Mouse (Mus musculus) T-helper 2 cell (primary cell): ENCODE measurements around the gene Tbc1d5.

Experiments used
- in situ Hi-C: fragments of 300-600 bp; cut with MboI, MseI; formaldehyde crosslinking; loops from one replicate; pipeline ENCODE4 v1.15.1; 2025; ENCODE audit warnings: high pct_unique_total_duplicates

The Tbc1d5 gene

DNA sequence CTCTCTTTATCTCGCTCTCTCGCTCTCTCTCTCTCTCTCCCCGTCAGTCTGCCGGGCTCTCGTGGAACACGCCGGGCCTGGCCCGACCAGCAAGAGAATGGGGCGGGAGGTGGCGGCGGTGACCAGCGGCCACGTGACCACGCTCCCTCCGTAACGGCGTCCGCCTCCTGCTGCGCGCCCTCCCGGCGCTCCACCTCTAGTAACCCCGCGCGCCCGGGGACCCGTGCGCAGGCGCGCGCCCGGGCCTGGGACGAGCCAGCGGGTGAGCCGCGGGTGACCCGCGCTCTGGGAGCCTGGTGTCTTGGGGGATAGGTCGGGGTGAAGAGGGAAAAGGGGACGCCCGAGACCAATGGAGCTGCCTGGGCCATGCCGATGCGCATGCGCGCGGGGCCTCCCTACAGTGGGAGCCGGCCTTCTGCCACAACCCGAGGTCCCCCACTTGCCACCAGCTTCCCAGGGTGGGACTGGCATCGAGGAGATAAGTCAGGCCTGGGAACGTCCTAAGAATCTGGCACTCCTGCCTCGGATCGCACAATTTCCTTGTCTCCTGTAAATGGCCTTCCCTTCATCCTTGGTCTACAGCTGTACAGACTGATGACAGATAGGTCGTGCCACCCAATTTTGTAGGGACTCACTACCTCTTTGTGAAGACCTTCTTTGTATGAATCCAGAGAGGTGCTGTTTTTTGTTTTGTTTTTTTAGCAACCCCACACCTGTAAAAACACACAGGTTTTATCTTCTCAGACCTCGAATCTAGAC, at the start of gene Tbc1d5:
Gene Tbc1d5 (minus strand): TSS at position 158 of the 759 bp plus-strand sequence.
- in situ Hi-C loops = no loop called here

DNA sequence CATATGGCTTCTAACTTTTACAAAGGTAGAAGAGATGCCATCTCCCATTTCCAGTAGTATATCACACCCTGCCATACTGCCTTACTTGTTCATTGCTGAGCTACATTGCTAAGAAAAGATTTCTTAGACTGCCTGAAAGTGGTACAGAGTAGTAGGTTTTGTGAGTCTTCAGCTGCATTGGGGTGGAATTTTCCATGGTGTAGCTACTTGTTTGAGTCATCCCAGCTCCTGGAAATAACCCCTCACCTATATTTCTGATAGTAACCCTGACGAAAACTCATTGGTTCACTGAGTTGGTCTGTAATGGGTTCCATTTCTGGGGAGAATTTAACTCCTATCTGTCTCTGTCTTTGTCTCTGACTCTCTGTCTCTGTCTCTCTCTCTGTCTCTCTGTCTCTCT, 46.9 kb upstream of the Tbc1d5 start:
- in situ Hi-C loops = no loop called here

DNA sequence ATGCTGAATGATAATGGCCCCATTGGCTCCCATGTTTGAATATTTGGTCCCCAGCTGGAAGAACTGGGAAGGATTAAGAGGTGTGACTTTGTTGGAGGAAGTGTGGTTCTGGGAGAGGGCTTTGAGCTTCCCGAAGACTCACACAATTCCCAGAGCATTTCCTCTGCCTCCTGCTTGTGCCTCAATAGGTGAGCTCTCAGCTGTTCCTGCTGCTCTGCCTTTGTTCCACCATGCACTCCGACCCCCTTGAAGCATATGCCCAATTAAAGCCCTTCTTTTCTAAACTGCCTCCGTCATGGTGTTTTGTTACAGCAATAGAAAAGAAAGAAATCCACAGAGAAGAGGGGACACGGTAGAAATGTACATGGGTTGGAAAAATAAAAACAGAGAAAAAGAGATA, 44.0 kb upstream of the Tbc1d5 start:
- in situ Hi-C loops = no loop called here

DNA sequence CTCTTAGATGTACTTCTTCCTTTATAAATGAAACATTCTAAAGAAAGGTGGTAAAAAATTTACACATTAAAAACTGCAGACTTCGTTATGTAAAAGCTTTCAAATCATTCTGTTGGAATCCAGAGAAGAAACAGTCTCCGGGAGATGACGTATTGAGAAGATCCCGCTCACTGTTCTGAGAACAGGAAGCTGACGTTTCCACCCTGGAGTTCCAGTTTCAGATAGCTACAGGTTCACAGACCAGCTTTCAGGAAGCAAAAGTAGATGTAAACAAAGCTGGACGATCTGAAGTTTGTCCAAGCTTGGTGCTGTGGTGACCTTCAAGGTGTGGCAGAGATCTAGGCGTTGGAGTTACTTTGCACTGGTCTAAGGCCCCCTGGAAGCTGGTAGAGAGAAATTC, 41.9 kb upstream of the Tbc1d5 start:
- in situ Hi-C loops = no loop called here

DNA sequence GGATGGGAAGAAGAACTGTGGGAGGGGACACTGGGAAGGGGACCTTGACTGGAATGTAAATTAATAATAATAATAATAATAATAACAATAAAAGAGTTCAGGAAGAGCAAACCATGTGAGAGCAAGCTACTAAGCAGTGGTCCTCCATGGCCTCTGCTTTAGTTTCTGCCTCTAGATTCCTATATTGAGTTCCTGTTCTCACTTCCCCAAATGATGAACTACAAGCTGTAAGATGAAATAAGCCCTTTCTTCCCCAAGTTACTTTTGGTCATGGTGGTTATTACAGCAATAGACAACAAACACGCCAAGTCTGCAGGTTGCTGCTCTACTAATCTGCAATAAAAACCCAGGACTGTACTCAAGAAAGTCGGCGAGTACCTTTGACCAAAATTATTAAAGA, 40.7 kb upstream of the Tbc1d5 start:
- in situ Hi-C loops = no loop called here

DNA sequence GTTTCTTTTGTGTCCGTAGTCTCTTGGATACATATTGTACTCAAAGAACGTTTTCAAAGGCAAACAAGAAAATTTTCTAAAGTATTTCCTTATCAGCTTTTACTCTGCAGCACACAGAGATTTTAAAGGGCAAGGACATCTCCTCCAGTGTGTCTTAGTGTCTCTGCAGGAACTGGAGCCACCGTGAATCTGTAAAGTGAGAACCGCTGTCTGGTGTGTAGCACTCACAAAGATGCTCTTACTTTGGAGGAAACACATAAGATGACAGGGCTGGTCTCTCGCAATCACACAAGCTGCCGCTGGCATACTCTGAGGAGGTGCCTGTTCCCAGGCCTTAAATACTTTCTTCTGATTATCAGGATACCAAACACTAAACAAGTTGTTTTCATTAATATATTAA, 37.3 kb upstream of the Tbc1d5 start:
- in situ Hi-C loops = no loop called here

DNA sequence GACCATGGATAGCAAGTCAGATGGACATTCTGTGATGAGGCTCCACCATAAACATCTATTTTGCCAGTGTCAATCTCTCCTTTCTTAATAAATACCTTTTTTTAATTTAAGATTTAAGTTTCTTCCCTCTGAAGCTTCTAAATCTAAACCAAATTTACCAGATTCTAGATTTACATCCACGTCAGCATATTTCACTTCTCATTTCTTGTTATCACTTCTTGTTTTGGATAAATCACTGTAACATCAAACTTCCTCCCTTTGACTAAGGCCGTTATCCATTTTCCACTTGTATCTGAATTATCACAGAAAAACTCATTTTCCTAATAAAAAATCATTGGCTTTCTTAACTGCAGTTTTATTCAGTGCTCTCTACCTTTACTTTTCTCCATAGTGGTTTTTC, 30.4 kb upstream of the Tbc1d5 start:
- in situ Hi-C loops = no loop called here

DNA sequence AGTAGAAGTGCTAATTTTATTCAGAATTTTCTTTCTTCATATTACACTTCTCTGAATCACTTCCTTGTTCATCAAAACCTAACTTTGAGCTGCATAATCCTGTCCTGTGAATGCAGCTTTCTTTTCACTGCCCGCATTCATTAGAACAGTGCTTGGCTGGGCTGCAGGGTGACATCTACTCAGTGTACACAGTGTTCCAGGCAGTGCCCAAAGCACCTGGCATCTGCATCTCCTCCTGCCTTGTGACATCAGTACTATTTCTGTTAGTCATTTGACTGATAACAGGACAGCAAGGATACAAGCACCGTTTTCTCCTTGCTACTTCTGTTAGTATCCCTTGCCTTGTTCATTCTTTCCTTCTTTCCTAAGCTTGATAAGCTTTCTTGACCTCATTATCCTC, 25.5 kb upstream of the Tbc1d5 start:
- in situ Hi-C loops = no loop called here

DNA sequence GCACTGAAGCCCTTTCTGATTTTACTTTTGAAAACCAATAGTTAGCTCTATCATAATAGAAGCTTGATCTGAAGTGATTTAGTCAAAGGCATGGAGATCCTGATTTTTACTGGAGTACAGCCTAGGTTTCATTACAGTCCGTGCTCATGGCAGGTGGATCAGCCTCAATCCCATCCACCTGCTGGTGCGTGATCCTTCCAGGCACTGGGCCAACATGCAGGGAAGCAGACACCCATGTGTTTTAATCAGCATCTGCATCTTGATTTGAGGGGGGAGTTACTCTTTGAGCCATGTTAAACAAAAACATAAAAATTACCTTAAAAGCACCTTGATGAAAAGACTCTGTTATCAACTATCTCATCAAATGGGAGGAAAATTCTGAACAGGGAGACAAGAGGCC, 16.4 kb upstream of the Tbc1d5 start:
- in situ Hi-C loops = no loop called here

DNA sequence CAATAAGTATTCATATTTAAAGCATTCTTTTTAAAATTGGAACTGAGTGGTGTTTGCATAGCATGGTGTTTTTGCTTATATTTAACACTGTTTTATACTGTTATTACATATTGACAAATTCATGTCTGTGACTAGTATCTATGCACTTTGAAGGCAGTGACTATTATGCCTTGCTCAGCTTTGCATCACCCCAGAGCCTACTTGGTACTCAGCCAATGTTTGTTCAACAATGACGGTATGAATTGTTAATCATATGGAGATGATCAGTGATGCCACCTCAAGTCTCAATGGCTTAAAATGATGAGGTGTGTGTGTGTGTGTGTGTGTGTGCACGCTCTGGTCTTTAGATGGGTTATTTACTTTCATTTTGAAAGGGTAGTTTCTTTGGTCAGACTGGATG, 15.6 kb upstream of the Tbc1d5 start:
- in situ Hi-C loops = no loop called here

DNA sequence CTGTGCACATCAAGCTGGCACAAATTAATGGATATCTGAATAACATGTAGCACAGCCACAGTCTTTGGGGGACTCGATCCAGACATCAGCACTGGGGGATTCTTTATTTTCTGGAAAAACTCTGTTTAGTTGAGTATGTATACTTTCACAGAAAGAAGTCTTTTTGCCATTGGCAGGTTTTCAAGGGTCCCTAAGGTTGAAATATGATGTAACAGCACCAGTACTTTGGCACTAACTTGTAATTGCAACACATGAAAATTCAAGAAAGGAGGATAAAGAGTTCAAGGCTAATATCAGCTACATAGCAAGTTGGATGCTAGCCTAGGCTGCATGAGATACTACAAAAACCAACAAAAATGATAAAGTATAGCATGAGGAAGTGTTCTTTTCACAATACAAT, 12.2 kb upstream of the Tbc1d5 start:
- in situ Hi-C loops = no loop called here

DNA sequence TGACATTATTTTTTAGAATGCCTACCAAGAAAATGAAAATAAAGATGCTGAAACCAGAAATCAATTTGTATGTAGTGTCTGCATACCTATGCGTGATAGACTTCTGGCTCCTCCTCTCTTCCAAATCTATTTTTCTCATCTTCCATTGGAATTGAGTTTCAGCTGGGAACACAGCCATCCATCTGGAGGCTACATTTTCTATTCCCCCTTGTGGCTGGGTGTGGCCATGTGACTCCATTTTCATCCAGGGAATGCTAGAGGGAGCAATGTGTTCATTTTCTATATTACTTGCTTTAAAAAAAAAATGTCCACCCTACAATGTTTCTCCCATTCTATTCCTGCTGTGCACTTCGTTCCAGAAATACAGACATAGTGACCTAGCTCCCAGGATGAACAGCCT, 3.6 kb upstream of the Tbc1d5 start:
- in situ Hi-C loops = no loop called here

DNA sequence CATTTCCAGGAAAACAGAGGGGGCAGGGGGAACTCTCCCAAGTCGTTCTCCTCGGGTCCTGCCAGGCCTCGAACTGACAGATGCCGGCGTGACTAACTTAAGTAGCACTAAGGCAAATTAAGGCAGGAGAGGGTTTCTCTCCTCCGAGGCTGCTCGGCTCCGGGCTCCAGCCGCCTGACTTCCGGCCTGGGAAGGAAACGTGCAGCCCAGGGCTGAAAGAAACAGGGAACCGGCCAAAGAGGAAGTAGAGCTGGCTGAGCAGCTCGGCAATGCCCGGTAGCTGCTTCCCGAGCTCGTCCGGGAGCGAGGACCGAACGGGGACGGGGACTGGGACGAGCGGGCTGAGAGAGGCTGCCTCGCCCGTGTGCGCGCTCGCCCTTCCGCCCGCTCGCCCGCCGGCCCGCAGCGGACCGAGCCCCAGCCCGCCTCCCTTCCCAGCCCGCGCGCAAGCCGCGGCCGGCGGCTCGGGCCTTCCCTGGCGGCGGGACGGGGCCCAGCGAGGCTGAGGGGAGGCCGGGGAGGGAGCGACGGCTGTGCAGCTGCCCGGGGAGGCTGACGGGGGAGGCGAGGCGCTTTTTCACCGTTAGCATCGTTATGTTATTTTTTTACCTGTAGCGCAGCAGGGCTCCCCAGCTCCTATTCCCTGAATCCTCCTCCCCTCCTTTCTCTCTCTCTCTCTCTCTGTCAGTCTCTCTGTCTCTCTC, 509 bp downstream of the Tbc1d5 start:
- in situ Hi-C loops = no loop called here

DNA sequence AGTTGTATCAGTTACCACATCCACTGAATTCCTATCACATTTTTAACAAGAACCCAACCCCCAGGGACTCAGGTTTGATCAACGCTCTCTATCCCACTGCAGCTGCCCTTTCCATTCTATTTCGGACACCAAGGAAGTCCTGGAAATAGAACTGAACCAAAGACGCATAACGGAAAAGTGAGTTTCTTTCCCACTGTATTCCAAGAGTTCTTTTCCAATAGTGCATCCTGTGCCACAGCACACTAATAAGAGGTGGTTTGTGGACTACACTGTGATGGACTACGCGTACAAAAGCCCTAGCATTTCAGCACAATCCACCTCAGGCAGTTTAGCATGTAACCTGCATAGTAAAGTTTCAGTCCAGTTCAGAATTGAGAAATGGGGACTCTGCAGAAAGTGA, 1.2 kb downstream of the Tbc1d5 start:
- in situ Hi-C loops = no loop called here

DNA sequence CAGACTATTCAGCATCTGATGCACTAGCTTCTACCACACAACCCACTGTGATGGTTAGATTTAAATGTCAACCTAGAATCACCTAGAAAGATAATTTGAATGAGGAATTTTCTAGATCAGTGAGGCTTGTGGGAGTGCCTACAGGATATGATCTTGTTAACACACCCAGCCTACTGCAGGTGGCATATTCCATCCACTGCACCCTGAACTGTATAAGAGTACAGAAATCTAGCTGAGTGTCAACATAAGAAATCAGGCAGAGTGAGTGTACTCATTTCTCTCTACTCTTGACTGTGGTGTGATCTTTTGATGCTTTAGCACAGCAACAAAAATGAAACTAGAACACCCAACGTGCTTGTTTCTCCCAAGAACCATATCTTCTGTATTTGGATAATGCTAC, 6.8 kb downstream of the Tbc1d5 start:
- in situ Hi-C loops = no loop called here

DNA sequence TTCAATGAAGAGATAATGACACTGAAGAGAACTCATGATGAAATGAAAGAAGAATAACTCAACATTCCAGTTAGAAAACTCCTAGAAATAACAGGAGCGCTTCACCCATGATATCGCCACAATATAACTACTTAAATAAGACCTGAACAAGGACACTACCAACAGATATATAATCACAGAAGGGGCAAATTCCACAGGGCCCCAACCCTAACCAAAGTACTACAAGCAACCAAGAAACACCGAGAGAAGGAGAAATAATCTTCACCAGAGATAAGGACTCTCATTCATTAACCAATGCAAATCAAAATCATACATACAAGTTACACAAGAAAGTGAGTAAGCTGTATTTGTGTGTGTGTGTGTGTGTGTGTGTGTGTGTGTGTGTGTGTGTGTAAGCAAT, 7.6 kb downstream of the Tbc1d5 start:
- in situ Hi-C loops = no loop called here

DNA sequence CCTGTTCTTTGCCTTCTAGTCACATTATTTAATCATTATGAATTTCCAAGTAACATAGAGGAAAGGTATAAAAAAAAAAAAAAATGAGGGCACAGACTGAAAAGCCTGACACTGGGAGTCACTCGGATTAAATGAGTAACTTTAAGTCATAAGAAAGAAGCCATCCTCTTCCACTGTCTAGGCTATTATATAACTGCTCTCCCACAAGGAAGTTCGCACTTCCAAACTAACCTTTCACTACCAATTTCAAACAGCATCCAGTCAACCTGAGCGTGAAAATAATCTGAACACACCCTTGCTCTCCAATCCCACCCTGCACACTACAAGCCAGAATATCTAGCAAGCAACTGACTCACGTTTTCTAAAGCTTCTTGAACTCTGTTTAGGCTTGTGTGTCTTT, 9.2 kb downstream of the Tbc1d5 start:
- in situ Hi-C loops = no loop called here

DNA sequence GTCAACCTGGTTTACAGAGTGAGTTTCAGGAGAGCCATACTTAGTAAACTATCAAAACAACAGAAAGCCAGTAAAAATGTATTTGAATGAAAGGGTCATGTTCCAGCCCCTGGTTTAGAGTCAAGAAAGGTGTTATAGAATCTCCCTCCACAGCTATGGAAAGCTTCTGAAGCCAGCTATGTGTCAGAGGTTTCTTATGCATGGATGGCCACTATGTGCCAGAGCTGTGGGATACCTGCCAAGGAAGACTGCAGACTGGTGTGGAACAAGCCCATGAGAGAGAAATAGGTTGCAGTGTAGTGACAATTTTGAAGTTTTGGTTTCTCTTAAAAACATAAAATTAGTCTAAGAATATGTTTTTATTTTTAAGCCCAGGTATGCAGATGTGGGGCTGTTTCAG, 16.8 kb downstream of the Tbc1d5 start:
- in situ Hi-C loops = no loop called here

DNA sequence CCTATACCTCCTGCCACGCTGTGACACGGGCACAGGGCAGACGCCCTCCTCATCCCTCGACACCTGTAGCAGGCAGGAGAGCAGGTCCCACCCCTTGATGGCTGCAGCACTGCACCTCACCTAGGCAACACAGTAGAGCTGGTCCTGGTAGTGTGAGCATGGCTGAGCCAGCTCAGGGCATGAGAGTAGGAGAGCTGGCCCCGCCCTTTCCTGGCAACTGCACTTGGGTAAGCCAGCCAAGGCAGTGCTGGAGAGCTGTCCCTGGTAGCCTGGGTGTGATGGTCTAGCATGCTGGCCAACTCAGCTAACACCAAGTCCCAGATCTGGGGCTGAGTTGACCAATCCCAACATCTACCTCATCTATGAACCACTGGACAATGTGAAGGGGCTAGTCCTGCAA, 19.9 kb downstream of the Tbc1d5 start:
- in situ Hi-C loops = no loop called here

DNA sequence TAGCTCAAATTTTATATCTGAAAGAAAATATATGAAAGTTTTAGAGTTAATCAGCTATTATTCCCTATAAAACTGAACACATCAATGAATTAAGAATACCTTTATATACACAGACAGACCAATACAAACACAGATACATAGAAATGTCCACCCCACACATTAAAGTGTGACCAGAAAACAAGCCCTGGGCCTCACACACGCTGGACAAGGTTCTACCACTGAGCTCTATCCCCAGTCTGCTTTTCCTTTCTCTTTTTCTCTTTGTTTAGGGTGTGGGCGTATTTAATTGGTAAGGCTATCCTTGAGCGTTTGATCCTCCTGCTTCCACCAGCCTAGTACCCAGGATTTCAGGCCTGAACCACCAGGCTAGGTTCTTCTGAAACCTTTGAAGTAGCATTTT, 28.2 kb downstream of the Tbc1d5 start:
- in situ Hi-C loops = no loop called here

DNA sequence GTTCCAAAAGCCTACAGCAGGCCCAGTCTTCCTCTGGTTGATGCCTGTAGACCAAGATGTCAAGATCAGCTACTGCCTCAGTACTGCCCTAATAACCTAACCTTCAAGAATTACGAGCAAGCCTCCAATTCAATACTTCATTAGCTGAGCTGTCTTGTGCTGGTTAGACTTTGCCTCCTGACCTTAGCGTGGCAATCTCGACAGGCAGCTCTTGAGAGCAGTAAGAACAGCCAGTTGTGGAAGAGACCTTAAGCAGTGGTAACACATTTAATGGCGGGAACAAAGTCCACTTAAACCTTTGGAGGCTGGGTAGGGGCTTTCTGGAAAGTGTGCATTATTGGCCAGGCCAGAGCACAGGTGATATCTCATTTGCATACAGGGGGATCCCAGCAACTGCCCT, 34.2 kb downstream of the Tbc1d5 start:
- in situ Hi-C loops = no loop called here

DNA sequence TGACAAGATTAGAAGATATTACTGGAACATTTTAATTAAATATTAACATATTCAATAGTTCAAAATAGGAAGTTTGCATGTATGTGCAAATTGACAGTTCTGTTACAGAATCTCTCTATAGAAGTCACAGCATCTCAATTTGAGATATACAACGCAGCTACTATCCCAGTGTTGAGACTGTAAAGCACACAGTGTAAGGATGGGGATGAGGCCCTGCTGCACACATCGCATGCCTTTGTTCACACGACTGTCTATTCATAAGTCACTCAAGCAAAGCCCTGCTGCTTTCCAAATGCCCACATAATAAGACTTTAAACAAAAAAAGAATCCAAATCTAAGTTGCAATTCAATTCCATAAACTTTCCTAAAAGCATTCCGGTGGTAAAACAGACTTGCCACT, 37.1 kb downstream of the Tbc1d5 start:
- in situ Hi-C loops = no loop called here

DNA sequence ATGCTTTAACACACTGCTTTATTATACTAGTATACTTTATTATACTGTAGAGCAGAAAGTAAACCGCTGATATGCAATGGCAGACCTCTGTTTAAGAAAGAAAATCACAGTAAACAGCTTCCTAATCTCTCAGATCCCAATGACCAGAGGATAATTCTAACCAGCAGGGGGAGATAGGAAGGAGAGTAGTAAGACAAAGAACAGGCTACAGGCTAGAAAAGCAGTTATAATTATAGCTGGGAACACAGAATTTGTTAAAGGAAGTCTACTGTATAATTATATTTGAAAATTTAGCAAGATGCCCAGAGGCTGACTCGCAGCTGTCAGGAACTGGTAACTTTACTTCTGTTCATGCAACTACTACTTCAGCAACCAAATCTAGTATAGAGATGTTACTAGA, 68.0 kb downstream of the Tbc1d5 start:
- in situ Hi-C loops = no loop called here

DNA sequence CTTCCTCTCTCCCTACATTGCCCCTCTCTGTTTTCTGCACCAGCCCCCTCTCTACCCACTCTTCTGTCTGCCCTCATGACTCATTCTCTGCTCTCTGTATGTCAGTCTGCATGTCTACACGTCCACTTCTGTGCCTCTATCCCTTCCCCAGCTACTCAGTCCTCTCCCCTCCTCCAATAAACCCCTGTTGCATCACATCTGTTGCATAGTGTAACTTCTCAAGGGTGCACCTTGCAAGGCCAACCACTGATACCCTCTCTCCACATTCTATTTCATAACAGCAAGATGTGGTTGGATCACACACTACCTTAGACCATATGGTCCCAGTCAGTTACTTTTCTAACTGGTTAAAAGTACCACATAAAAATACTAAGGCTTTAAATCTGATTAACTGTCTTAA, 74.9 kb downstream of the Tbc1d5 start:
- in situ Hi-C loops = no loop called here
